Mouse (Mus musculus) heart, embryonic 14.5 days (tissue): ENCODE measurements around the gene H2-Ob. TPM values are rescaled to one million over a fixed set of nuclear protein-coding genes. Genes with fewer than 3 reads are reported as not detected.

Source experiments
- ATAC-seq: fragments of 200-750 bp; cut with Nextera tagmentation; 2 replicates; pipeline ENCODE4 v1.8.0; 2017; ENCODE audit warnings: low read depth, moderate TSS enrichment; ENCODE audit not compliant: insufficient number of reproducible peaks, insufficient read depth, low FRiP score
- H3K27ac ChIP-seq, 2 experiments: fragments of 200-500 bp in 1 of 2; fragments of 300-500 bp in 1 of 2; sonication (generic) in 1 of 2; replicated peaks in 1 of 2; 2 replicates each; pipeline ENCODE4 v1.5.1; 2012 to 2014; ENCODE audit warnings: low read depth in 2 of 2, low read length in 2 of 2, control low read depth in 1 of 2, mild to moderate bottlenecking in 1 of 2, mixed read lengths in 1 of 2; ENCODE audit not compliant: control insufficient read depth in 1 of 2, insufficient read depth in 1 of 2
- H3K27me3 ChIP-seq: fragments of 300-500 bp; sonication (generic); 2 replicates; pipeline ENCODE4 v1.6.1; 2014; ENCODE audit warnings: mild to moderate bottlenecking, low read length, control low read depth; ENCODE audit not compliant: control insufficient read depth, insufficient read depth
- H3K36me3 ChIP-seq: fragments of 300-500 bp; sonication (generic); 2 replicates; pipeline ENCODE4 v1.6.1; 2014; ENCODE audit warnings: mild to moderate bottlenecking, control low read depth, low read length, mixed read lengths; ENCODE audit not compliant: control insufficient read depth, insufficient read depth
- H3K4me1 ChIP-seq, 2 experiments: fragments of 200-500 bp in 1 of 2; fragments of 300-500 bp in 1 of 2; sonication (generic) in 1 of 2; 2 replicates each; pipeline ENCODE4 v1.6.1; 2012 to 2014; ENCODE audit warnings: low read length in 2 of 2, control low read depth in 1 of 2, mixed read lengths in 1 of 2; ENCODE audit not compliant: control insufficient read depth in 2 of 2, insufficient read depth in 2 of 2
- H3K4me2 ChIP-seq: fragments of 300-500 bp; sonication (generic); 2 replicates; pipeline ENCODE4 v1.6.1; 2014; ENCODE audit warnings: mild to moderate bottlenecking, low read length
- H3K4me3 ChIP-seq, 2 experiments: fragments of 200-500 bp in 1 of 2; fragments of 300-500 bp in 1 of 2; sonication (generic) in 1 of 2; 2 replicates each; pipeline ENCODE4 v1.5.1; 2012 to 2014; ENCODE audit warnings: low read length in 2 of 2, mild to moderate bottlenecking in 2 of 2, control low read depth in 1 of 2, low read depth in 1 of 2, moderate library complexity in 1 of 2; ENCODE audit not compliant: control insufficient read depth in 1 of 2, insufficient read depth in 1 of 2
- H3K9ac ChIP-seq: fragments of 300-500 bp; sonication (generic); 2 replicates; pipeline ENCODE4 v1.6.1; 2014; ENCODE audit warnings: mild to moderate bottlenecking, low read length
- H3K9me3 ChIP-seq: fragments of 300-500 bp; sonication (generic); 2 replicates; pipeline ENCODE4 v1.6.1; 2016; ENCODE audit warnings: low read length, control low read depth; ENCODE audit not compliant: control insufficient read depth
- WGBS: fragments of 180-500 bp; shearing (Covaris S2); extraction: QIAGEN DNeasy Blood & Tissue Kit; methylation state at CpG from one replicate; pipeline ENCODE4 v1.1.7; 2014; 5-methylcytosine and 5-hydroxymethylcytosine counted together
- polyA plus RNA-seq: library from polyadenylated mRNA; unstranded; fragments of >200 nt; fragmentation: Nextera tagmentation; extraction: Ambion mirVana; gene quantifications from 2 replicates; pipeline ENCODE4 v1.2.1, GENCODE M21; 2014

The H2-Ob gene
- polyA plus RNA-seq, 1 experiment from 2014 or later = not detected

DNA sequence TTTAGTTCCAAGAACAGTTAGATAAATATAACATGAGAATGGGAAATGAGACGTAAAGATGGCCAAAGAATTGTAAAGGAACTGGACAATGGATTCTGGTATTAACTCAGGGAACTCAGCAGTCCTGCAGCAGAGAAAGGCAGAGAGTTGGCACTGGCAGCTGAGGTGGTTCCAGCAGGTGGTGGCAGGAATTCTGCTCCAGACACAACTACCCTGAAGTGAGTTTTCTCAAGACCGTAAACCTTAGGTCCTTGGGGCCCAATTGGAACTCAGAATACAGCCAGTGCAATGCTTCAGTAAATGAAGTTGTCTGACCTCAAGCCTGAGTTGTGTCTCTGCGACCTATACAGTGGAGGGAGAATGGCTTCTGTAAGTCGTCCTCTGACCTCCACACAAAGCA is 55.5 kb downstream of the H2-Ob start:
- H3K4me1 ChIP-seq = peaks cover 2 to 3% of the 10 kb centered on the region in 2 experiments; a peak in 2 of 4 replicates
- H3K9ac ChIP-seq = no peak overlapping the region
- no peak for ATAC-seq
- no peaks in the 10 kb centered on the region for H3K27me3 ChIP-seq
- H3K36me3 ChIP-seq = no peaks in the 10 kb centered on the region
- 61% methylated on average over 4 of the region's 4 CpGs for WGBS
- no peak overlapping the region for H3K4me2 ChIP-seq
- H3K9me3 ChIP-seq = no peaks in the 10 kb centered on the region
- H3K27ac ChIP-seq = no peak overlapping the region
- no peak overlapping the region for H3K4me3 ChIP-seq

DNA sequence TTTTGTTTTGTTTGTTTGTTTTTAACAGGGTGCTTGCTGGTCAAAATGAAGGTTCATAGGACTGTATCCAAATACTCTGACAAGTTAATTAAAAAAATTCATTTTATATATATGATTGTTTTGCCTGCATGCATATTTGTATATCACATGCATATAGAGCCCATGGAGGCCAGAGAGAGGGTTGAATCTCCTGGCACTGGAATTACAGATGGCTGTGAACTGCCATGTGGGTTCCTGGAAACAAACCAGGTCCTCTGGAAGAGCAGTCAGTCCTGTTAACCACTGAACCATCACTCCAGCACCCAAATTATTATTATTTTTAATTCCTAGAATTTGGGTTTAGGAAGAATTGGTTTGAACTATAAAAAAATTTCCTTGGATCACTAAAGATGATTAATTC is 56.6 kb downstream of the H2-Ob start:
- H3K27ac ChIP-seq = no peak overlapping the region
- peaks cover 2 to 3% of the 10 kb centered on the region in 2 experiments; a peak in 2 of 4 replicates for H3K4me1 ChIP-seq
- H3K36me3 ChIP-seq = no peaks in the 10 kb centered on the region
- H3K9ac ChIP-seq = no peak overlapping the region
- no peak overlapping the region for H3K4me2 ChIP-seq
- no peak overlapping the region for H3K4me3 ChIP-seq
- no peak for ATAC-seq
- H3K9me3 ChIP-seq = no peaks in the 10 kb centered on the region
- no peaks in the 10 kb centered on the region for H3K27me3 ChIP-seq

DNA sequence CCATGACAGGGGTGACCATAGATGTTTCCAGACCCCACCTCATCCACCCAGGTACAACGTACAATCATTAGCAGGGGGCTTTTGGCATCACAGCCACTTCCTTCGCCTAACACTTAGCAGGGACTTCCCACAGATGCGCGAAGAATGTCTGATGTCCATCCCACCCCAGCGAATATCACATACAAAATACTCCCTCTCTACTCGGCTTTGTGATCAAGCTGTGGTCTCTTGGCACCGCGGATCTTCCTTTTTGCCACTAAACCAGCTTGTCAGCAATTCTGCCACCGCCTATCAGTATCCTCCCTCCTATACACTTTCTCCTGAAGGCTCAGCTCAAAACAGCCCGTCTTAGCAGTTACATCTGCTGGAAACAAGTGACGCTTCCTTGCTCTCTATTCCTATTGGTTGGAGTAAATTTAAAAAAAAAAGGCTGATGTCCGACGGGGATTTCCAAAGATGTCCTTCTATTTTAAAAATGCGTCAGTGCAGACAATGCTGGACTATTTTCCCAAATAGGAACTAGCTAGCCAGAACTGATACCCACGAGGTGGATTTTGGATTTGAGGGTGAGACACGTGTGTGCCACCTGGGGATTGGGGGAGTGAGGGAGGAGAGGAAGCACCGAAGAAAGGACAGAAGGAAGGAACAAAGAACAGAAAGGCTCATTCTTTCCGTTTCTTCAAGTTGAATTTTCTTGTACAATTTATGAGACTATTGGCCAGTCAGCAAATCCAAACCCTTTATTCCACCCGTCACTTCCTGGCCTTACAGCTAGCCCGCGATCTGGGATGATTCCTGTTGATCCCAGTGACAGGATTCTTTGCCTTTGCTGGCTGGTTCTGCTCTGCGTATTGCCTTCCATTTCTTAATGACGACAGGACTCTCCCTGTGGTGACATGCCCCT is 57.4 kb downstream of the H2-Ob start:
- no peak for ATAC-seq
- Histone ChIP-seq H3K27ac (no peak overlapping the region), H3K4me2 (peak overlapping the region; percentile 53), H3K36me3 (no peaks in the 10 kb centered on the region), H3K9me3 (no peaks in the 10 kb centered on the region), H3K9ac (no peak overlapping the region), H3K4me3 (peak overlapping the region; percentile 16 to 20; a peak in 3 of 4 replicates), H3K4me1 (peaks cover 2 to 3% of the 10 kb centered on the region in 2 experiments; a peak in 2 of 4 replicates), H3K27me3 (no peaks in the 10 kb centered on the region)
- WGBS = 23% methylated on average over 23 of the region's 23 CpGs

DNA sequence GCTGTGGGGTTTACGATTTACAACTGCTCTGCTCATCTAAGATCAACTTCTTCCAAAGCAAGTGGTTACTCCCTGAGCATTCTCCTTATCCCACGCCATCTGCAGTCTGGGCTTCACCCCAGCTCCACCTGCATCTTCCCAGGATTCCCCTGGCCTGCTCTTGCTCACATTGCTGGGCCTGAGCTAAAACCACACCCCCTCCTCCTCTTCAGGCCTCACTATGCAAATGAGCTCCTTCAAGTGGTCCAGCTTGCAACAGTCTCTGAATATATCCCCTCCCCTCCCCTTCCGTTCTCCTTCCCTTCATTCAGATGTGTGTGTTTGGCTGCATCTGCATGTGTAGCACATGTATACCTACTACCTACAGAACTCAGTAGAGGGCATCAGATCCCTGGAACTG is 60.7 kb downstream of the H2-Ob start:
- Histone ChIP-seq H3K9ac (no peak overlapping the region), H3K4me2 (no peak overlapping the region), H3K36me3 (no peaks in the 10 kb centered on the region), H3K4me1 (peaks cover 2 to 3% of the 10 kb centered on the region in 2 experiments; a peak in 2 of 4 replicates), H3K27ac (no peak overlapping the region), H3K4me3 (no peak overlapping the region), H3K27me3 (no peaks in the 10 kb centered on the region), H3K9me3 (no peaks in the 10 kb centered on the region)
- 61% methylated on average over 3 of the region's 3 CpGs for WGBS
- ATAC-seq = no peak

DNA sequence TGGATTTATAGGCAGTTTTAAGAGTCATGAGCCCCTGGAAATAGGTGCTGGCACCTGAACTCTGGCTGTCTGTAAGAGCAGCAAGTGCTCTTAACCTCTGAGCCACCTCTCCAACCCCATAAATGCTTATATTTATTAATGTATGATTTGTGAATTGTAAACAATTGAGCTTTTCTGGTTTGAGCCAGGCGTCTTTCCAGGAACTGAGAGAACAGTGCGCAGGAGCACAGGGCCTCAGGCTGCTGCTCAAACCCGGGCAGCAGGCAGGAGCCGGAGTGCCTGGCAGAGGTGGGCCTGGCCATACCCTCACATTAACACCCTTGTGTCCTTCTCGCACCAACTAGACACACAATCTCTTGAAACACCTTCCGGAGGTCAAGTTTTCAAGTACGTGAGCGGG is 61.4 kb downstream of the H2-Ob start:
- WGBS = 91% methylated on average over 8 of the region's 8 CpGs
- H3K36me3 ChIP-seq = no peaks in the 10 kb centered on the region
- no peak overlapping the region for H3K4me2 ChIP-seq
- no peak for ATAC-seq
- no peak overlapping the region for H3K9ac ChIP-seq
- H3K27me3 ChIP-seq = no peaks in the 10 kb centered on the region
- no peaks in the 10 kb centered on the region for H3K9me3 ChIP-seq
- H3K4me1 ChIP-seq = peaks cover 2 to 3% of the 10 kb centered on the region in 2 experiments; a peak in 2 of 4 replicates
- no peak overlapping the region for H3K27ac ChIP-seq
- H3K4me3 ChIP-seq = no peak overlapping the region

DNA sequence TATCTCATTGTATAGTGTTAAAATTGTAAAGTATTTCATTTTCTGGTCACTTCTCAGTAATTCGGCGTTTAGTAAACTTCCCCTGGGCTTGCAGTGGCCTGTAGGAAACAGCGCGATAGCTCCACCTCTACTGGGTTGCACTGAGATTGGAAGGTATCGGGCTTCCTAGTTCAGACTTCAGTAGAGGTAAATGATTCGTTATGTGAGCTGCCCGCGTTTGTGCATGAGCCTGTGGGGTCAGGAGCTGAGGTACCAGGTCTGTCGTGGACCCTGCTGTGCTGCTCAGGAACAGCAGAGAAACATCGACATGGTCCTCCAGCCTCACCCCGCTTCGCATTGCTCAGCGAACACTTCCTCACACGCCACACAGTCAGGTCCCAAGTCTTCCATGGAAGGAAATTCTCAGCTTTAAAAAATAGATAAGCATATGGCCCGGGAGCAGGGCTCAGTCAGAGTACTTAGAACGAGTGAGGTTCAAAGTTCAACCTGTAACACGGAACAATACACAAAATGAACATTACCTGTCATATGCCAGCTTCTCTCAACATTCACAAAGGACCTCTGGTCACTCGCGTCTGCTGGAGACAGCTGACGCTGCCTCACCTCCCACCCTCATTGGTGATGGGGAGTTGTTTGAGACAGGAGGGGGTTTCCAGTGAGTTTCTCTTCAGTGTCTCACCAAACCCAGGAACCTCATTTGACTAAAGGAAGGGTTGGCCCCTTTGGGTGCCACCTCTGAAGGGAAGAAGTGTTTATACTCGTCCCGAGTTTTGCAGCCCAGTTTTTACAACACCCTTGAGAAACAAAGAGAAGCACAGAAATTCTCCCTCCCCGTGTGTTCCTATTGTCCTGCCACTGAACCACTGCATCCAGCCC is 62.2 kb downstream of the H2-Ob start:
- WGBS = 67% methylated on average over 23 of the region's 23 CpGs

DNA sequence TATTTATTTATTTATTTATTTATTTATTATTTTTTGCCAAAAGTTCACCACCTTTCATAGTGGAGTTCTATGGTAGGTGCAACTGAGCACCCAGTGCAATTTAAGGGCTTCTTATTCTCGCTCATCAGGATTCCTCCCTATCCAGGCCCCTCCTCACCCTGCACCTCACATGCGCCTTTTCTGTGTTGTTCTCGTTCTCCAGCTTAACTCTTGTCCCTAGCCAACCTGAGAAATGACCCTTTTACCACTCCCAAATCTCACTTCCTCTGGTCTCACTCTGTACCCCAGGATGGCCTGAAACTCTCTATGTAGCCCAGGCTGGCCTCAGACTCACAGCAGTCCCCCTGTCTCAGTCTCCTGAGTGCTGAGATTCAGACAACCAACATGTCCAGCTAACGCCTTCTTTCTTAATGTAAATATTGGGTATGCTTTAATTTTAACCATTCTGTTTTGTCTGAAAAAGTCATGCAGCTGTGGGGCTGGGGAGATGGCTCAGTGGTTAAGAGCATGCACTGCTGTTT is 63.0 kb downstream of the H2-Ob start:
- 85% methylated on average over 4 of the region's 4 CpGs for WGBS
- no peak overlapping the region for H3K4me2 ChIP-seq
- ATAC-seq = no peak

More for the DNA sequence above, 62.2 kb downstream of the H2-Ob start:
- no peak overlapping the region for H3K4me3 ChIP-seq
- no peaks in the 10 kb centered on the region for H3K9me3 ChIP-seq
- no peak overlapping the region for H3K27ac ChIP-seq
- peaks cover under 1 to 3% of the 10 kb centered on the region in 2 experiments; a peak in 2 of 4 replicates for H3K4me1 ChIP-seq
- no peak for ATAC-seq
- no peaks in the 10 kb centered on the region for H3K27me3 ChIP-seq
- H3K9ac ChIP-seq = no peak overlapping the region
- H3K4me2 ChIP-seq = no peak overlapping the region
- no peaks in the 10 kb centered on the region for H3K36me3 ChIP-seq

More for the DNA sequence above, 63.0 kb downstream of the H2-Ob start:
- Histone ChIP-seq H3K9me3 (no peaks in the 10 kb centered on the region), H3K4me3 (no peak overlapping the region), H3K4me1 (no peaks in the 10 kb centered on the region), H3K27ac (no peak overlapping the region), H3K9ac (no peak overlapping the region), H3K36me3 (no peaks in the 10 kb centered on the region), H3K27me3 (no peaks in the 10 kb centered on the region)
